Mouse (Mus musculus) monocyte, adult 2 months (primary cell): Measurements from ENCODE around the gene Ndufa4l2.

Source experiments
- DNase-seq, 2 experiments: peaks; one replicate each; pipeline ENCODE4 v3.0.0; 2022; ENCODE audit warnings: low spot score in 2 of 2, low read depth in 1 of 2

Ndufa4l2 gene

GRCm38 (mm10) chr10:127526048-127526447 lies 11.3 kb downstream of the Ndufa4l2 start:
- no peak for DNase-seq

- DNase-seq, result peak; percentile 28 to 44
Measured at GRCm38 (mm10) chr10:127526681-127527080, 11.9 kb downstream of the Ndufa4l2 start.

GRCm38 (mm10) chr10:127527481-127527880 lies 12.7 kb downstream of the Ndufa4l2 start:
- no peak for DNase-seq

- DNase-seq, result no peak
Measured at GRCm38 (mm10) chr10:127530945-127531344, 16.2 kb downstream of the Ndufa4l2 start.

- DNase-seq, result no peak
Measured at GRCm38 (mm10) chr10:127531548-127531947, 16.8 kb downstream of the Ndufa4l2 start.

- no peak for DNase-seq
Measured at GRCm38 (mm10) chr10:127534036-127534928, 19.5 kb downstream of the Ndufa4l2 start, which contains the start of gene Nxph4. Gene Nxph4, minus strand, starts transcription at chr10:127534559.

- DNase-seq, result no peak
Measured at GRCm38 (mm10) chr10:127534929-127535384, 20.2 kb downstream of the Ndufa4l2 start.

- no peak for DNase-seq
Measured at GRCm38 (mm10) chr10:127536586-127537314, 22.0 kb downstream of the Ndufa4l2 start.

GRCm38 (mm10) chr10:127537854-127538583 lies 23.3 kb downstream of the Ndufa4l2 start:
- peak; percentile 21 to 58 for DNase-seq

- DNase-seq, result no peak
Measured at GRCm38 (mm10) chr10:127541510-127541909, 26.7 kb downstream of the Ndufa4l2 start.

GRCm38 (mm10) chr10:127542084-127542483 lies 27.3 kb downstream of the Ndufa4l2 start:
- DNase-seq, result no peak

- no peak for DNase-seq
Measured at GRCm38 (mm10) chr10:127542720-127543119, 28.0 kb downstream of the Ndufa4l2 start.

- no peak for DNase-seq
Measured at GRCm38 (mm10) chr10:127543916-127544315, 29.1 kb downstream of the Ndufa4l2 start.

- no peak for DNase-seq
Measured at GRCm38 (mm10) chr10:127544375-127544774, 29.6 kb downstream of the Ndufa4l2 start.

GRCm38 (mm10) chr10:127546505-127546904 lies 31.7 kb downstream of the Ndufa4l2 start:
- no peak for DNase-seq

GRCm38 (mm10) chr10:127548236-127548635 lies 33.5 kb downstream of the Ndufa4l2 start:
- no peak for DNase-seq

- no peak for DNase-seq
Measured at GRCm38 (mm10) chr10:127549892-127550291, 35.1 kb downstream of the Ndufa4l2 start.

- no peak for DNase-seq
Measured at GRCm38 (mm10) chr10:127555703-127556102, 40.9 kb downstream of the Ndufa4l2 start.

GRCm38 (mm10) chr10:127557397-127557796 lies 42.6 kb downstream of the Ndufa4l2 start:
- DNase-seq, result no peak

GRCm38 (mm10) chr10:127561145-127561544 lies 46.4 kb downstream of the Ndufa4l2 start:
- DNase-seq, result no peak

GRCm38 (mm10) chr10:127563840-127564239 lies 49.1 kb downstream of the Ndufa4l2 start:
- no peak for DNase-seq
